Mouse (Mus musculus): ENCODE data around the gene Antxr1. TPM values are rescaled to one million over a fixed set of nuclear protein-coding genes. Genes with fewer than 3 reads are reported as not detected.

Antxr1 gene
- polyA plus RNA-seq, 1 experiment from 2014 or later, result 5.2 TPM

- ATAC-seq (replicated peaks; ENCODE audit: low FRiP score, low read depth) (no peak), DNase-seq (ENCODE audit: low spot score) (no peak)
- no peaks in the 10 kb centered on the region for H3K27me3 ChIP-seq (ENCODE audit: insufficient read depth, low read length)
- no peaks in the 10 kb centered on the region for H3K4me1 ChIP-seq (replicated peaks; ENCODE audit: insufficient read depth, low read length)
- no peak for TF ChIP-seq CTCF (IDR thresholded peaks at IDR 0.05; ENCODE audit: low read depth)
- H3K9ac ChIP-seq (ENCODE audit: low read depth, low read length), result no peak overlapping the region
- no peak overlapping the region for H3K27ac ChIP-seq
- no peaks in the 10 kb centered on the region for H3K9me3 ChIP-seq (replicated peaks; ENCODE audit: low read length)
- no peak overlapping the region for H3K4me2 ChIP-seq (ENCODE audit: low read length)
- H3K36me3 ChIP-seq (ENCODE audit: insufficient read depth, low read length), result no peaks in the 10 kb centered on the region
- no peak overlapping the region for H3K4me3 ChIP-seq (replicated peaks; ENCODE audit: low read depth, low read length)
- WGBS, result 82% methylated on average over 7 of the region's 7 CpGs
Observed at GRCm38 (mm10) chr6:87116596-87116995, 219.0 kb downstream of the Antxr1 start.

DNA sequence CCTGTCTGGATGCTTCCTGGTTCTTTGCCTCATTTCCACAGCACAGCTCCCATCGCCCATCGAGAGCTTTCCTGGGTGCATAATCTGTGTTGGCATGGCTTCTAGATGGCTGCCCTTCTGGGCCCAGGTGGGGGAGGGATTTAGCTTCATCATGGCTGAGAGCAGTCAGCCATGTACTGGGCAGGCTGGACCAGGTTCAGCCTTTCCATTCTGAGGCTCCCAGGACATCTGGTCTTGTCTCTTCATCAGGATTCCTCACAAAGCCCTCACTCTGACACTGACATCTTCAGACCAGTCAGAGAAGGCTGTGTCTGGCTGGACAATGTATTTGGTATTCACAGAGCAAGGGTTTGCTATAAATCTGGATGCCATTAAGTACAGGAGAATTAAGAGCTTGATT, 219.6 kb downstream of the Antxr1 start:
- Histone ChIP-seq H3K9me3 (replicated peaks; ENCODE audit: low read length) (no peaks in the 10 kb centered on the region), H3K27me3 (ENCODE audit: insufficient read depth, low read length) (no peaks in the 10 kb centered on the region), H3K4me2 (ENCODE audit: low read length) (no peak overlapping the region), H3K36me3 (ENCODE audit: insufficient read depth, low read length) (no peaks in the 10 kb centered on the region), H3K4me3 (replicated peaks; ENCODE audit: low read depth, low read length) (no peak overlapping the region), H3K27ac (no peak overlapping the region), H3K4me1 (replicated peaks; ENCODE audit: insufficient read depth, low read length) (no peaks in the 10 kb centered on the region), H3K9ac (ENCODE audit: low read depth, low read length) (no peak overlapping the region)
- TF ChIP-seq CTCF (IDR thresholded peaks at IDR 0.05; ENCODE audit: low read depth), result no peak
- ATAC-seq (replicated peaks; ENCODE audit: low FRiP score, low read depth), result no peak
- WGBS, result 77% methylated on average over 2 of the region's 2 CpGs
- no peak for DNase-seq (ENCODE audit: low spot score)

DNA sequence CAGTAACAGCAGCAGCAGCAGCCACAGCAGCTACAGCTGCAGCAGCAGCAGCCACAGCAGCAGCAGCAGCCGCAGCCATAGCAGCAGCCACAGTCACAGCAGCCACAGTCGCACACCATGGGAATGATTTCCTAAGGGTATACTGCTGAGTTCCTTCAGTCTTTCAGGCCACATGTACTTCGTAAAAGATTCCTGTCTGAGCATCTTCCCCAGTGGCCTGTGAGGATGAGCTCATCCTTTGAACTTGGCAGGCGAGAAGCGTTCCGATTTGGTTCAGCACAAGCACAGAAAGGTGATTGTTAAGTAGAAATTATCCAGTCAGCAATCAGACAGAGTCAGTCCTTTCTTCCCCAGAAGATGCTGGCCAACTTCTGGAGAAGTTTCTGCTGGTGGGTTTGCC, 223.5 kb downstream of the Antxr1 start:
- Histone ChIP-seq H3K4me1 (replicated peaks; ENCODE audit: insufficient read depth, low read length) (no peaks in the 10 kb centered on the region), H3K4me2 (ENCODE audit: low read length) (no peak overlapping the region), H3K27ac (no peak overlapping the region), H3K9ac (ENCODE audit: low read depth, low read length) (no peak overlapping the region), H3K4me3 (replicated peaks; ENCODE audit: low read depth, low read length) (no peak overlapping the region), H3K27me3 (ENCODE audit: insufficient read depth, low read length) (no peaks in the 10 kb centered on the region), H3K36me3 (ENCODE audit: insufficient read depth, low read length) (no peaks in the 10 kb centered on the region), H3K9me3 (replicated peaks; ENCODE audit: low read length) (no peaks in the 10 kb centered on the region)
- 75% methylated on average over 6 of the region's 6 CpGs for WGBS
- DNase-seq (ENCODE audit: low spot score) (no peak), ATAC-seq (replicated peaks; ENCODE audit: low FRiP score, low read depth) (no peak)
- TF ChIP-seq CTCF (IDR thresholded peaks at IDR 0.05; ENCODE audit: low read depth), result no peak

GRCm38 (mm10) chr6:87111493-87111892, 224.1 kb downstream of the Antxr1 start:
- Histone ChIP-seq H3K4me1 (replicated peaks; ENCODE audit: insufficient read depth, low read length) (no peaks in the 10 kb centered on the region), H3K9me3 (replicated peaks; ENCODE audit: low read length) (no peaks in the 10 kb centered on the region)

DNA sequence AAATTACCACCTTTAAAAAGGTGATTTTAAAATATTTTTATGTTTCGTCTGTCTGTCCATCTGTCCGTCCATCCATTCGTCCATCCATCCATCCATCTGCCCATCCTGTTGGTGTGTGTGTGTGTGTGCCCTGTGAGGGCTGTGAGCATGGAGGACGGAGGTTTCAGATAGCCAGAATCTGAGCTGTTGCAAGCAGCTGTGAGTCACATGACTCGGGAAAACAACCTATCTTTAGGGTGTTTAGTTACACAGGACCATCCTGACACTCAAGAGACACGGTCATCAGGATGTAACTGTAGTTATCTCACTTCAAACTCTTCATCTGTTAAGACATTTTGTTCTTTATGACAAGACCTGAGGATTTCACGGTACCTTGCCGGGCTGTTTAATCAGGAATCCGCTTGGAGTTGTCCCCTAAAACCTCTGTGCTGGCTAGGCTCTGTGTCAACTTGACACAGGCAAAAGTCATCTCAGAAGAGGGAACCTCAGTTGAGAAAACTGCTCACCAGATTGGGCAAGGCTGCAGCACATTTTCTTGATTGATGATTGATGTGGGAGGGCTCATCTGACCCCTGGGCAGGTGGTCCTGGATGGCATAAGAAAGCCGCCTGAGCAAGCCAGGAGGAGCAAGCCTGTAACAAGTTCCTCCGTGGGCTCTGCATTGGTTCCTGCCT, 231.4 kb downstream of the Antxr1 start, which contains the start of gene D6Ertd527e:
Gene D6Ertd527e (plus strand): TSS at position 624 of the 674 bp plus-strand sequence.
- H3K4me3 ChIP-seq (replicated peaks; ENCODE audit: low read depth, low read length), result no peak within 1 kb of the TSS
- H3K27ac ChIP-seq, result no peak within 1 kb of the TSS
- no peak for DNase-seq (ENCODE audit: low spot score)
- 63% methylated on average over 11 of the region's 11 CpGs for WGBS
- no peak within 1 kb of the TSS for H3K9ac ChIP-seq (ENCODE audit: low read depth, low read length)
- no peaks in the 10 kb centered on the region for H3K36me3 ChIP-seq (ENCODE audit: insufficient read depth, low read length)
- no peaks in the 10 kb centered on the region for H3K27me3 ChIP-seq (ENCODE audit: insufficient read depth, low read length)
- no peak for ATAC-seq (replicated peaks; ENCODE audit: low FRiP score, low read depth)
- TF ChIP-seq CTCF (IDR thresholded peaks at IDR 0.05; ENCODE audit: low read depth), result no peak
- H3K4me1 ChIP-seq (replicated peaks; ENCODE audit: insufficient read depth, low read length), result peaks cover 10% of the 10 kb centered on the region
- H3K9me3 ChIP-seq (replicated peaks; ENCODE audit: low read length), result no peaks in the 10 kb centered on the region
- H3K4me2 ChIP-seq (ENCODE audit: low read length), result no peak within 1 kb of the TSS

More at GRCm38 (mm10) chr6:87111493-87111892, 224.1 kb downstream of the Antxr1 start:
- Histone ChIP-seq H3K9ac (ENCODE audit: low read depth, low read length) (no peak overlapping the region), H3K4me3 (replicated peaks; ENCODE audit: low read depth, low read length) (no peak overlapping the region), H3K27ac (no peak overlapping the region), H3K36me3 (ENCODE audit: insufficient read depth, low read length) (no peaks in the 10 kb centered on the region), H3K4me2 (ENCODE audit: low read length) (no peak overlapping the region), H3K27me3 (ENCODE audit: insufficient read depth, low read length) (no peaks in the 10 kb centered on the region)
- 92% methylated on average over 1 of the region's 1 CpGs for WGBS
- TF ChIP-seq CTCF (IDR thresholded peaks at IDR 0.05; ENCODE audit: low read depth), result no peak
- no peak for ATAC-seq (replicated peaks; ENCODE audit: low FRiP score, low read depth)
- no peak for DNase-seq (ENCODE audit: low spot score)

GRCm38 (mm10) chr6:87103314-87103713, 232.3 kb downstream of the Antxr1 start:
- Histone ChIP-seq H3K4me2 (ENCODE audit: low read length) (no peak overlapping the region), H3K27me3 (ENCODE audit: insufficient read depth, low read length) (no peaks in the 10 kb centered on the region), H3K9ac (ENCODE audit: low read depth, low read length) (no peak overlapping the region), H3K4me1 (replicated peaks; ENCODE audit: insufficient read depth, low read length) (peaks cover 10% of the 10 kb centered on the region), H3K9me3 (replicated peaks; ENCODE audit: low read length) (no peaks in the 10 kb centered on the region), H3K36me3 (ENCODE audit: insufficient read depth, low read length) (no peaks in the 10 kb centered on the region), H3K4me3 (replicated peaks; ENCODE audit: low read depth, low read length) (no peak overlapping the region), H3K27ac (no peak overlapping the region)
- WGBS, result 84% methylated on average over 1 of the region's 1 CpGs
- no peak for ATAC-seq (replicated peaks; ENCODE audit: low FRiP score, low read depth)
- no peak for TF ChIP-seq CTCF (IDR thresholded peaks at IDR 0.05; ENCODE audit: low read depth)
- no peak for DNase-seq (ENCODE audit: low spot score)

All from kidney, postnatal 0 days (tissue).